Mouse (Mus musculus) left cerebral cortex, postnatal 25 days (tissue): Measurements from ENCODE around the gene Usp50. TPM values are rescaled to one million over a fixed set of nuclear protein-coding genes. Genes with fewer than 3 reads are reported as not detected.

Experiments
- DNase-seq, 2 experiments: peaks; one replicate each; pipeline ENCODE4 v3.0.0; 2022; ENCODE audit warnings: low spot score in 2 of 2, mixed read lengths in 1 of 2
- intact Hi-C: fragments of 180-260 bp; cut with DNase I; formaldehyde crosslinking; loops from one replicate; pipeline ENCODE4 v1.15.1; 2025
- total RNA-seq, 2 experiments: library from RNA; stranded (reverse); gene quantifications; 2 replicates each; pipeline ENCODE4 v1.2.3; 2021

Gene Usp50
- total RNA-seq, 2 experiments from 2014 or later, result 0.37 TPM; not detected in 1

GRCm38 (mm10) chr2:126759351-126759750 lies 23.9 kb downstream of the Usp50 start:
- no peak for DNase-seq
- intact Hi-C loops, result loop anchor here (10.0 kb wide), 1 partner anchor 465 kb away; no protein-coding TSS in a partner anchor

DNA sequence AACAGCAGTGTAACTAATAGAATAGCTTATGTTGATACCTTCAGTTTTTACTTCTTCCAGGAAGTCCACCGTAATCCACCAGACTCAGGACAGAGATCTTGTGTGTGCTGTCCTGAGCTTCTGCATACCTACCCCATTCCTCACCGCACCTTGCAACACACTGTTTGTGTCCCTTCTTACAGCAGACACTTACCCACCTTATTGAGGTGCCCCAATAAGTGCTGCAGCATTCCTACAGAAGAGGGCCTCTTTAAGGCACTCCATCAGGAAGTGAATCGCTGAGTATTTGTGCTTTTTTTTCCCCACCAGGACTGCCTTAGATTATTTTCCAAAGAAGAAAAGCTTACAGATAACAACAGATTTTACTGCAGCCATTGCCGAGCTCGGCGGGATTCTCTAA lies 27.6 kb downstream of the Usp50 start:
- intact Hi-C loops, result loop anchor here (10.0 kb wide), 1 partner anchor 469 kb away; no protein-coding TSS in a partner anchor

GRCm38 (mm10) chr2:126743389-126743788 lies 39.9 kb downstream of the Usp50 start:
- DNase-seq, result no peak

More for the DNA sequence above, 27.6 kb downstream of the Usp50 start:
- DNase-seq, result no peak

DNA sequence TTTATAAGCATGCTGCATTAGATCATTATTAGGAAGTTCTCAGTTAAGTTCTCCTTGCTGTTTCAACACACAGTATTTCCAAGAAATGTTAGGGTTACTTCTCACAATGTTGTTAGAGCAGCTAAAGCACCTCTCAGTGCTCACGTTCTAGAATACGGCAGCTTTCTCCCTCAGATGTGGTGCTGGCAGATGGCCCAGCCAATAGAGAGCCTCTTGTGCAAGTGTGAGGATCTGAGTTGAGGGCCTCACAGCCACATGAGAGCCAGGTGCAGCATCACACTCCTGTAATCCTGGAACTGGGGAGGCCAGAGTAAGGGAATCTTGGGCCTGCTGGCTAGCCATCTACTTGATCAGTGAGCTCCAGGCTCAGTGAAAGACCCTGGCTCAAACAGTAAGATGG lies 43.0 kb downstream of the Usp50 start:
- intact Hi-C loops, result no loop called here
- no peak for DNase-seq

More at GRCm38 (mm10) chr2:126743389-126743788, 39.9 kb downstream of the Usp50 start:
- intact Hi-C loops, result no loop called here

- DNase-seq, result peak in 1 of 2 experiments; percentile 2
These were observed 47.8 kb downstream of the Usp50 start for GRCm38 (mm10) chr2:126735339-126736073.

DNA sequence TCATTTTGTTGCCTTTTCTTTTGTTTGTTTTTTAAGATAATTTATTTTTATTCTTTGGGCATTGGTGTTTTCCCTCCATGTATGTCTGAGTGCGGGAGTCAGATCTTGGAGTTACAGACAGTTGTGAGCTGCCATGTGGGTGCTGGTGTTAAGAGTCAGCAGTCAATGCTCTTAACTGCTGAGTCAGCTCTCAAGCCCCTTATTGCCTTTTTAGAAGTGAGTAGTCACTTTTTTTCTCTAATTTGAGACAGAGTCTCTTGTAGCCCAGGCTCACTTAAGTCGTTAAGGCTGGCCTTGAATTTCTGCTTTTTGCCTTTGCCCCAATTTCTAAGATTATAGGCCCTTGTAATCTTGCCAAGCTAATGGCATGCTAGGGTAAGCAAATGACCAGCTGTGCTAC lies 52.8 kb downstream of the Usp50 start:
- intact Hi-C loops, result no loop called here
- DNase-seq, result no peak

More at GRCm38 (mm10) chr2:126735339-126736073, 47.8 kb downstream of the Usp50 start:
- intact Hi-C loops, result no loop called here

DNA sequence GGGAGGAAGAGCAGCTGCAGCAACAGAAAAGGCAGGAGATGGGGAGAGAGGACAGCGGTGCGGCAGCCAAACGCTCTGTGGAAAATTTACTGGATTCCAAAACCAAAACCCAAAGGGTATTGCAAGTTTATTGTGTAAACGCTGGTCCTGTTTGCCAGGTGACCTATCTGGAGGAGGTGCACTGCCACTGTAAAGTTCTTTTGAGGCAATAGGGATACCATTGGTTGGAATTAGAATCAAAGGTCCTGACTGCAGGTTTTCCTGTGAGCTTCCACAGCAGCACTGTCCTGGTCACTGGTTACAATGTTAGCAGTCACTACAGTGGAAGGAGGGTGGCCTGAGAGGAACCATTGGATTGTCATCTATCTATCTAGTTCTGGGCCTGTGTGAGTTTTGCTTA lies 54.1 kb downstream of the Usp50 start:
- no peak for DNase-seq
- intact Hi-C loops, result no loop called here

GRCm38 (mm10) chr2:126712950-126713349 lies 70.3 kb downstream of the Usp50 start:
- no peak for DNase-seq
- intact Hi-C loops, result no loop called here

- intact Hi-C loops, result no loop called here
- DNase-seq, result no peak
These were observed 70.7 kb downstream of the Usp50 start for GRCm38 (mm10) chr2:126712526-126712925.

- no peak for DNase-seq
- intact Hi-C loops, result no loop called here
These were observed 74.9 kb downstream of the Usp50 start for GRCm38 (mm10) chr2:126708361-126708760.

DNA sequence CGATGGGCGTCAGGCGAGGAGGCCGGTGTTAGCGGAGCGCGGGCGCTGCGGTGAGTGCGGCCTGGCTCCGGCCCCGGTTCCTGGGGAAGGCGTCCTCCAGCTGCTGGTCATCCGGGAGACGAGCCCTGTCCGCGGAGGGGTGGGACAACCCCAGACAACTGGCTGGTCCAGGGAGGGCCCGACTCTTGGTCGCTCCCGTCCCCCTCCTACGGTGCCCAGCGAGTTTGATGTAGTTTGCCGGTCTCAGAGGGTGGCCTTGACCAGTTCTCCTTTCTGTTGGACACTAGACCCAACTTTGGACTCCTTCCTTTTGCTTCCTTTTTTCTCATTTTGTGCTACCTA lies 75.9 kb downstream of the Usp50 start:
- intact Hi-C loops, result loop anchor here (1.0 kb wide), 1 partner anchor 32 kb away; no protein-coding TSS in a partner anchor
- DNase-seq, result no peak

GRCm38 (mm10) chr2:126706759-126707437 lies 76.4 kb downstream of the Usp50 start, which contains the start of gene Usp8:
Gene Usp8 (plus strand): TSS chr2:126707328.
- DNase-seq, result peak; percentile 98 to 99
- intact Hi-C loops, result loop anchor here (1.0 kb wide), 1 partner anchor 32 kb away; no protein-coding TSS in a partner anchor

DNA sequence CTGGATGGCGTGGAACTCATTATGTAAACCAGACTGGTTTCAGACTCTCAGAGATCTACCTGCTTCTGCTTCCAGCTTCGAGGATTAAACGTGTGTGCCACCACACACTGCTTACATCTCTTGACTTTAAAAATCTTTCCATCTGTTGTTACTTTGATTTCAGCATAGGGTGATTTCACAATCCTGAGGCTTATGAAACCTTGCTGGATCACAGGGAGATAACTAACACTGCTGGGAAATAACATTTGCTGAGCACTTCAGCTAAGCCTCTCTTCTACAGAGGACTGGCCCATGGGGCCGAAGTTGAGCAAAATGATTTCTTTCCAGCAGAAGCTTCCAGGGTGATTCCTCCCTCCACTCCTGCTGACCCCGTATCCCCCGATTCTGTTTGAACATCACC lies 88.0 kb downstream of the Usp50 start:
- intact Hi-C loops, result no loop called here
- DNase-seq, result no peak

GRCm38 (mm10) chr2:126691290-126691689 lies 92.0 kb downstream of the Usp50 start:
- intact Hi-C loops, result no loop called here
- DNase-seq, result no peak

DNA sequence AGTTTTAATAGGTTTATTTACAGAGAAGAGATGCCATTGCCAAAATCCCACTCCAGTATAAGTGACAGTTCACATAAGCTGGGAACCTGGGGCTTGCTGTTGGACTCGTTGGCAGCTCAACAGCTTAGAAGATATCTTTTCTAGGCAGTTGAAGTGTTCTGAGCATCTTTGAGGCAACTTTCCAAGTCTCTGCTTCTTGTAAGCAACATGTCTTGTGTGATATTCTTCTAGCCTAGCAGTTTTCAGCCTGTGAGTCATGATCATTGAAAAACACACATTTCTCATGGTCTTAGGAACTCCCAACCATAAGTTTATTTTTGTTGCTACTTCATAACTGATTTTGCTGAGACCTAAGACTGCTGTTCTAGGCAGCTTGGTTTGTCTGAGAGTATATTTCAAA lies 100.3 kb downstream of the Usp50 start:
- intact Hi-C loops, result no loop called here
- DNase-seq, result peak in 1 of 2 experiments; percentile 29

DNA sequence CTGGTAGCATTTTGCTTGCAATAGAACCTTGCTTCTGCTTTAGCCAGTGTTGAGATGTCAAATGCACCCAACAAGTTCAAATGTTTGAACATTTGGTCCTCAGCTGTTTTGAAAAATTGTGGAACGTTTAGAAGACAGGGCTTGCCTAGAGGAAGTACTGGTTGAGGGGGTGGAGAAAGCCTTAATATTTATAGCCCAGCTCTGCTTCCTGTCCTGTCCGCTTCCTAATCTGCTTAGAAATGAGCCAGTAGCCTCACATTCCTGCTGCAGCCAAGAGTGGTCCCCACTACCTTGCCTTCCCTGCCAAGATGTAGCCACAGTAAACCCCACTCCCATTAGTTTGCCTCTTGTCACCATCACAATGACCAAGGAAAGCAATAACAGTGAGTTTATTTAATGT lies 100.9 kb downstream of the Usp50 start:
- no peak for DNase-seq
- intact Hi-C loops, result no loop called here

DNA sequence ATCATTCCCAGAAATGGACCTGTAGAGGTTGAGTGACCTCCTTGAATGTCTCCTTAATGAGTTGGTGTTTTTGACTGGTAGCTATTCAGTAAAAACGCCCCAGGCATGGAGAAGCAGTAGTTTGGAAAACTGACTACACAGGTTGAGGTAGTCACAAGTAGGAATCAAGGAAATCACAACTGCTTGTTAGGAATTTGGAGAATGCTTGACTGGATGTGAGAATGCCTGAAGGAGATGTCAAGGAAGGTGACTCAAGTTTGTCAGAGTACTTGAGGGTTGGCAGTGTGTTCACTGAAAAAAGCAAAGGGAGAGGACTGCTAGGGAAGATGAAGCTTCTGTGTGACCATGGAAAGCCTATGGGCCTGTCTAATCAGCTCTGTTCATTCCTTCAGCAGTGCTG lies 105.9 kb downstream of the Usp50 start:
- intact Hi-C loops, result no loop called here
- no peak for DNase-seq

DNA sequence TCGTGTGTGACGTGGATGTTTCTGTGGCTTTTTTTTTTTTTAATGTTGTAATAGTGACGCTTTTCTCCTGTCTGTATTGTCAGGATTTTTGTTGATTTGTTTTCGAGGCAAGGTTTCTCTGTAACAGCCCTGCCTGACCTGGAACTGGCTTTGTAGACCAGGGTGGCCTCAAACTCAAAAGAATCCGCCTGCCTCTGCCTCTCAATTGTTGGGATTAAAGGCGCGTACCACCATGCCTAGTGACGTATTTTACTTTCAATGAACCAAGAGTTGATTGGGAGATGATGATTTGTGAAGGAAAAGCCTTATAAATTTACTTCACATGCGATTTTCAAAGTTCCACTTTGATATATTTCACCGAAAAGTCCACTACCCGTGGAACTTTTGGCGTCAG lies 107.2 kb downstream of the Usp50 start, which contains the start of gene Gabpb1:
Gene Gabpb1, minus strand, starts transcription at position 216 of the 394 bp plus-strand sequence.
- intact Hi-C loops, result no loop called here
- DNase-seq, result peak in 1 of 2 experiments; percentile 8

GRCm38 (mm10) chr2:126675169-126676121 lies 107.8 kb downstream of the Usp50 start:
- intact Hi-C loops, result loop anchor here (1.0 kb wide), 1 partner anchor 32 kb away; the partner anchor contains the start of gene Usp8
- peak; percentile 91 for DNase-seq
